Mouse (Mus musculus): ENCODE results near the gene Fnip1. TPM values are rescaled to one million over a fixed set of nuclear protein-coding genes. Genes with fewer than 3 reads are reported as not detected.

Fnip1 gene
- polyA plus RNA-seq, 1 experiment from 2014 or later, result 13.4 TPM

- 14% methylated on average over 10 of the region's 10 CpGs for WGBS
These were observed 85.5 kb downstream of the Fnip1 start for GRCm38 (mm10) chr11:54523431-54524001.

GRCm38 (mm10) chr11:54528002-54528401, 90.0 kb downstream of the Fnip1 start:
- Histone ChIP-seq H3K9ac (ENCODE audit: low read length) (no peak overlapping the region), H3K36me3 (ENCODE audit: control insufficient read depth, insufficient read depth, low read length) (no peaks in the 10 kb centered on the region), H3K27ac (ENCODE audit: low read length) (no peak overlapping the region), H3K9me3 (replicated peaks; ENCODE audit: control insufficient read depth, low read length) (no peaks in the 10 kb centered on the region), H3K4me3 (replicated peaks; ENCODE audit: low read length) (no peak overlapping the region), H3K4me2 (ENCODE audit: low read depth, low read length) (no peak overlapping the region), H3K4me1 (ENCODE audit: control insufficient read depth, insufficient read depth, low read length) (peaks cover 19% of the 10 kb centered on the region), H3K27me3 (ENCODE audit: control insufficient read depth, insufficient read depth, low read length) (no peaks in the 10 kb centered on the region)
- WGBS, result 76% methylated on average over 2 of the region's 2 CpGs
- no peak for ATAC-seq (ENCODE audit: insufficient read depth, low FRiP score)

More at GRCm38 (mm10) chr11:54523431-54524001, 85.5 kb downstream of the Fnip1 start:
- Histone ChIP-seq H3K9me3 (replicated peaks; ENCODE audit: control insufficient read depth, low read length) (no peaks in the 10 kb centered on the region), H3K27ac (ENCODE audit: low read length) (peak overlapping the region; percentile 97), H3K4me1 (ENCODE audit: control insufficient read depth, insufficient read depth, low read length) (peaks cover 7% of the 10 kb centered on the region; the same call in 1 of the 2 replicates), H3K36me3 (ENCODE audit: control insufficient read depth, insufficient read depth, low read length) (no peaks in the 10 kb centered on the region), H3K27me3 (ENCODE audit: control insufficient read depth, insufficient read depth, low read length) (no peaks in the 10 kb centered on the region), H3K9ac (ENCODE audit: low read length) (peak overlapping the region; percentile 96), H3K4me2 (ENCODE audit: low read depth, low read length) (peak overlapping the region; percentile 78), H3K4me3 (replicated peaks; ENCODE audit: low read length) (peak overlapping the region; percentile 100)
- ATAC-seq (ENCODE audit: insufficient read depth, low FRiP score), result no peak

GRCm38 (mm10) chr11:54530391-54530790, 92.4 kb downstream of the Fnip1 start:
- Histone ChIP-seq H3K4me1 (ENCODE audit: control insufficient read depth, insufficient read depth, low read length) (peaks cover 13% of the 10 kb centered on the region), H3K27me3 (ENCODE audit: control insufficient read depth, insufficient read depth, low read length) (no peaks in the 10 kb centered on the region), H3K4me3 (replicated peaks; ENCODE audit: low read length) (no peak overlapping the region), H3K27ac (ENCODE audit: low read length) (peak overlapping the region; percentile 82), H3K4me2 (ENCODE audit: low read depth, low read length) (no peak overlapping the region), H3K36me3 (ENCODE audit: control insufficient read depth, insufficient read depth, low read length) (no peaks in the 10 kb centered on the region), H3K9me3 (replicated peaks; ENCODE audit: control insufficient read depth, low read length) (no peaks in the 10 kb centered on the region), H3K9ac (ENCODE audit: low read length) (no peak overlapping the region)
- ATAC-seq (ENCODE audit: insufficient read depth, low FRiP score), result peak; percentile 53; the same call in 1 of the 2 replicates
- WGBS, result 26% methylated on average over 1 of the region's 1 CpGs

GRCm38 (mm10) chr11:54530916-54531315, 92.9 kb downstream of the Fnip1 start:
- whole genome bisulfite sequencing, result 85% methylated on average over 1 of the region's 1 CpGs
- H3K4me2 ChIP-seq (ENCODE audit: low read depth, low read length), result no peak overlapping the region
- no peaks in the 10 kb centered on the region for H3K36me3 ChIP-seq (ENCODE audit: control insufficient read depth, insufficient read depth, low read length)
- no peak overlapping the region for H3K4me3 ChIP-seq (replicated peaks; ENCODE audit: low read length)
- H3K4me1 ChIP-seq (ENCODE audit: control insufficient read depth, insufficient read depth, low read length), result peaks cover 17% of the 10 kb centered on the region
- H3K9ac ChIP-seq (ENCODE audit: low read length), result no peak overlapping the region
- H3K9me3 ChIP-seq (replicated peaks; ENCODE audit: control insufficient read depth, low read length), result no peaks in the 10 kb centered on the region
- no peak for ATAC-seq (ENCODE audit: insufficient read depth, low FRiP score)
- no peaks in the 10 kb centered on the region for H3K27me3 ChIP-seq (ENCODE audit: control insufficient read depth, insufficient read depth, low read length)
- H3K27ac ChIP-seq (ENCODE audit: low read length), result peak overlapping the region; percentile 82; the same call in 1 of the 2 replicates

GRCm38 (mm10) chr11:54533834-54534233, 95.8 kb downstream of the Fnip1 start:
- ATAC-seq (ENCODE audit: insufficient read depth, low FRiP score), result no peak
- H3K9ac ChIP-seq (ENCODE audit: low read length), result no peak overlapping the region
- 66% methylated on average over 2 of the region's 2 CpGs for WGBS

GRCm38 (mm10) chr11:54534871-54535270, 96.9 kb downstream of the Fnip1 start:
- ATAC-seq (ENCODE audit: insufficient read depth, low FRiP score), result no peak
- H3K9me3 ChIP-seq (replicated peaks; ENCODE audit: control insufficient read depth, low read length), result no peaks in the 10 kb centered on the region
- 55% methylated on average over 6 of the region's 6 CpGs for WGBS
- no peak overlapping the region for H3K4me2 ChIP-seq (ENCODE audit: low read depth, low read length)
- no peaks in the 10 kb centered on the region for H3K27me3 ChIP-seq (ENCODE audit: control insufficient read depth, insufficient read depth, low read length)
- H3K27ac ChIP-seq (ENCODE audit: low read length), result no peak overlapping the region
- H3K4me3 ChIP-seq (replicated peaks; ENCODE audit: low read length), result no peak overlapping the region
- H3K36me3 ChIP-seq (ENCODE audit: control insufficient read depth, insufficient read depth, low read length), result no peaks in the 10 kb centered on the region
- peaks cover 15% of the 10 kb centered on the region for H3K4me1 ChIP-seq (ENCODE audit: control insufficient read depth, insufficient read depth, low read length)
- H3K9ac ChIP-seq (ENCODE audit: low read length), result no peak overlapping the region

More at GRCm38 (mm10) chr11:54533834-54534233, 95.8 kb downstream of the Fnip1 start:
- H3K36me3 ChIP-seq (ENCODE audit: control insufficient read depth, insufficient read depth, low read length), result no peaks in the 10 kb centered on the region
- H3K4me1 ChIP-seq (ENCODE audit: control insufficient read depth, insufficient read depth, low read length), result peaks cover 21% of the 10 kb centered on the region
- H3K27me3 ChIP-seq (ENCODE audit: control insufficient read depth, insufficient read depth, low read length), result no peaks in the 10 kb centered on the region
- no peaks in the 10 kb centered on the region for H3K9me3 ChIP-seq (replicated peaks; ENCODE audit: control insufficient read depth, low read length)
- no peak overlapping the region for H3K4me2 ChIP-seq (ENCODE audit: low read depth, low read length)
- no peak overlapping the region for H3K27ac ChIP-seq (ENCODE audit: low read length)
- H3K4me3 ChIP-seq (replicated peaks; ENCODE audit: low read length), result no peak overlapping the region

GRCm38 (mm10) chr11:54539031-54539430, 101.0 kb downstream of the Fnip1 start:
- H3K4me3 ChIP-seq (replicated peaks; ENCODE audit: low read length), result no peak overlapping the region
- WGBS, result 44% methylated on average over 2 of the region's 2 CpGs
- H3K4me2 ChIP-seq (ENCODE audit: low read depth, low read length), result no peak overlapping the region
- ATAC-seq (ENCODE audit: insufficient read depth, low FRiP score), result no peak
- H3K36me3 ChIP-seq (ENCODE audit: control insufficient read depth, insufficient read depth, low read length), result no peaks in the 10 kb centered on the region
- no peak overlapping the region for H3K27ac ChIP-seq (ENCODE audit: low read length)
- H3K9ac ChIP-seq (ENCODE audit: low read length), result no peak overlapping the region
- no peaks in the 10 kb centered on the region for H3K9me3 ChIP-seq (replicated peaks; ENCODE audit: control insufficient read depth, low read length)
- H3K4me1 ChIP-seq (ENCODE audit: control insufficient read depth, insufficient read depth, low read length), result peaks cover 8% of the 10 kb centered on the region; the same call in 1 of the 2 replicates
- no peaks in the 10 kb centered on the region for H3K27me3 ChIP-seq (ENCODE audit: control insufficient read depth, insufficient read depth, low read length)

- Histone ChIP-seq H3K4me1 (ENCODE audit: control insufficient read depth, insufficient read depth, low read length) (peaks cover 8% of the 10 kb centered on the region; the same call in 1 of the 2 replicates), H3K9ac (ENCODE audit: low read length) (no peak overlapping the region), H3K27me3 (ENCODE audit: control insufficient read depth, insufficient read depth, low read length) (no peaks in the 10 kb centered on the region), H3K4me2 (ENCODE audit: low read depth, low read length) (no peak overlapping the region), H3K36me3 (ENCODE audit: control insufficient read depth, insufficient read depth, low read length) (no peaks in the 10 kb centered on the region), H3K4me3 (replicated peaks; ENCODE audit: low read length) (no peak overlapping the region), H3K27ac (ENCODE audit: low read length) (no peak overlapping the region), H3K9me3 (replicated peaks; ENCODE audit: control insufficient read depth, low read length) (no peaks in the 10 kb centered on the region)
- WGBS, result 49% methylated on average over 2 of the region's 2 CpGs
- ATAC-seq (ENCODE audit: insufficient read depth, low FRiP score), result no peak
These were observed 101.5 kb downstream of the Fnip1 start for GRCm38 (mm10) chr11:54539486-54539885.

GRCm38 (mm10) chr11:54540328-54540727, 102.3 kb downstream of the Fnip1 start:
- Histone ChIP-seq H3K9me3 (replicated peaks; ENCODE audit: control insufficient read depth, low read length) (no peaks in the 10 kb centered on the region), H3K27me3 (ENCODE audit: control insufficient read depth, insufficient read depth, low read length) (no peaks in the 10 kb centered on the region), H3K4me2 (ENCODE audit: low read depth, low read length) (no peak overlapping the region), H3K4me1 (ENCODE audit: control insufficient read depth, insufficient read depth, low read length) (peaks cover 8% of the 10 kb centered on the region; the same call in 1 of the 2 replicates), H3K4me3 (replicated peaks; ENCODE audit: low read length) (no peak overlapping the region), H3K9ac (ENCODE audit: low read length) (no peak overlapping the region), H3K36me3 (ENCODE audit: control insufficient read depth, insufficient read depth, low read length) (no peaks in the 10 kb centered on the region), H3K27ac (ENCODE audit: low read length) (no peak overlapping the region)
- no peak for ATAC-seq (ENCODE audit: insufficient read depth, low FRiP score)
